Mouse (Mus musculus): Measurements from ENCODE around the gene Mgat4e. TPM values are rescaled to one million over a fixed set of nuclear protein-coding genes. Genes with fewer than 3 reads are reported as not detected.
A peak's percentile ranks its signal among the peaks of the same experiment; 100 is the strongest.

The Mgat4e gene
- polyA plus RNA-seq, 1 experiment from 2014 or later: not detected

GRCm38 (mm10) chr1:134560396-134560795 is 10.9 kb upstream of the Mgat4e start:
- ATAC-seq (ENCODE audit: insufficient number of reproducible peaks, low FRiP score, low TSS enrichment, low read depth) (no peak), DNase-seq (ENCODE audit: low spot score) (no peak)
- Histone ChIP-seq H3K4me2 (ENCODE audit: low read depth, severe bottlenecking) (peak overlapping the region; percentile 63), H3K27ac (replicated peaks; ENCODE audit: low read depth, low read length) (peak overlapping the region; percentile 87), H3K9me3 (ENCODE audit: control insufficient read depth, low read length) (no peaks in the 10 kb centered on the region), H3K4me1 (ENCODE audit: control insufficient read depth, insufficient read depth, low read length) (peaks cover 9% of the 10 kb centered on the region), H3K36me3 (ENCODE audit: control insufficient read depth, insufficient read depth, low read length) (no peaks in the 10 kb centered on the region), H3K9ac (ENCODE audit: low read length) (peak overlapping the region; percentile 99), H3K4me3 (ENCODE audit: low read depth, low read length) (peak overlapping the region; percentile 100), H3K27me3 (ENCODE audit: control insufficient read depth, insufficient read depth, low read length) (no peaks in the 10 kb centered on the region)
- under 1% methylated on average over 46 of the region's 50 CpGs for WGBS

DNA sequence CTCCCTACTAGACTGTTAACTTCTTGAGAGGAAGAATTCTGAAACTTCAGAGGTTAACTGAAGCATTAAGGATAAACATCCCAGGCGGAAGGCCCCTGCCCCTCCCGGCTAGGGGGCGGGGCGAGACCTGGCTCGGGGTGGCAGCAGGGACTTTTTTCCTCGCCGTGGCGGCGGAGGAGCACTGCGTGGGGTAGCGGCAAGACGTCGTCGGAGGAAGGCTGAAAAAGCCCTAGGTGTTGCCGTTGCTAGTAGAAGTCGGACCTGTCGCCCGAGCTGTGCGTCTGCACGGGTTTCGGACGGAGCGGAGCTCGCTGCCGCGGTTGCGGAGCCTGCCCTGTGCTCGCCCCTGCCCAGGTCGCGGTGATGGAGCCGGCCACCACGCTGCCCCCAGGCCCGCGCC is 10.5 kb upstream of the Mgat4e start, which contains the start of gene Kdm5b:
Kdm5b (plus strand) TSS at position 196 of the 400 bp plus-strand sequence.
- peaks cover 9% of the 10 kb centered on the region for H3K4me1 ChIP-seq (ENCODE audit: control insufficient read depth, insufficient read depth, low read length)
- peak within 1 kb of the TSS; percentile 63 for H3K4me2 ChIP-seq (ENCODE audit: low read depth, severe bottlenecking)
- peak; percentile 33; the same call in 1 of the 2 replicates for ATAC-seq (ENCODE audit: insufficient number of reproducible peaks, low FRiP score, low TSS enrichment, low read depth)
- DNase-seq (ENCODE audit: low spot score): peak; percentile 94
- H3K4me3 ChIP-seq (ENCODE audit: low read depth, low read length): peak within 1 kb of the TSS; percentile 100
- peak within 1 kb of the TSS; percentile 99 for H3K9ac ChIP-seq (ENCODE audit: low read length)
- under 1% methylated on average over 30 of the region's 34 CpGs for WGBS
- no peaks in the 10 kb centered on the region for H3K36me3 ChIP-seq (ENCODE audit: control insufficient read depth, insufficient read depth, low read length)
- no peaks in the 10 kb centered on the region for H3K9me3 ChIP-seq (ENCODE audit: control insufficient read depth, low read length)
- H3K27ac ChIP-seq (replicated peaks; ENCODE audit: low read depth, low read length): peak within 1 kb of the TSS; percentile 87
- H3K27me3 ChIP-seq (ENCODE audit: control insufficient read depth, insufficient read depth, low read length): no peaks in the 10 kb centered on the region

- ATAC-seq (ENCODE audit: insufficient number of reproducible peaks, low FRiP score, low TSS enrichment, low read depth) (no peak), DNase-seq (ENCODE audit: low spot score) (no peak)
- Histone ChIP-seq H3K4me2 (ENCODE audit: low read depth, severe bottlenecking) (no peak overlapping the region), H3K36me3 (ENCODE audit: control insufficient read depth, insufficient read depth, low read length) (no peaks in the 10 kb centered on the region), H3K9ac (ENCODE audit: low read length) (no peak overlapping the region), H3K4me1 (ENCODE audit: control insufficient read depth, insufficient read depth, low read length) (peaks cover 9% of the 10 kb centered on the region), H3K4me3 (ENCODE audit: low read depth, low read length) (no peak overlapping the region), H3K27ac (replicated peaks; ENCODE audit: low read depth, low read length) (no peak overlapping the region), H3K27me3 (ENCODE audit: control insufficient read depth, insufficient read depth, low read length) (no peaks in the 10 kb centered on the region), H3K9me3 (ENCODE audit: control insufficient read depth, low read length) (no peaks in the 10 kb centered on the region)
- 82% methylated on average over 3 of the region's 3 CpGs for WGBS
These were observed 9.7 kb upstream of the Mgat4e start for GRCm38 (mm10) chr1:134559226-134559625.

- H3K9ac ChIP-seq (ENCODE audit: low read length): no peak overlapping the region
- H3K9me3 ChIP-seq (ENCODE audit: control insufficient read depth, low read length): no peaks in the 10 kb centered on the region
- H3K27me3 ChIP-seq (ENCODE audit: control insufficient read depth, insufficient read depth, low read length): no peaks in the 10 kb centered on the region
- no peak for ATAC-seq (ENCODE audit: insufficient number of reproducible peaks, low FRiP score, low TSS enrichment, low read depth)
- H3K4me3 ChIP-seq (ENCODE audit: low read depth, low read length): no peak overlapping the region
- no peak overlapping the region for H3K4me2 ChIP-seq (ENCODE audit: low read depth, severe bottlenecking)
- no peaks in the 10 kb centered on the region for H3K36me3 ChIP-seq (ENCODE audit: control insufficient read depth, insufficient read depth, low read length)
- no peak for DNase-seq (ENCODE audit: low spot score)
- peaks cover 9% of the 10 kb centered on the region for H3K4me1 ChIP-seq (ENCODE audit: control insufficient read depth, insufficient read depth, low read length)
- 56% methylated on average over 5 of the region's 5 CpGs for WGBS
- H3K27ac ChIP-seq (replicated peaks; ENCODE audit: low read depth, low read length): no peak overlapping the region
These were observed 9.0 kb upstream of the Mgat4e start for GRCm38 (mm10) chr1:134558511-134558910.

DNA sequence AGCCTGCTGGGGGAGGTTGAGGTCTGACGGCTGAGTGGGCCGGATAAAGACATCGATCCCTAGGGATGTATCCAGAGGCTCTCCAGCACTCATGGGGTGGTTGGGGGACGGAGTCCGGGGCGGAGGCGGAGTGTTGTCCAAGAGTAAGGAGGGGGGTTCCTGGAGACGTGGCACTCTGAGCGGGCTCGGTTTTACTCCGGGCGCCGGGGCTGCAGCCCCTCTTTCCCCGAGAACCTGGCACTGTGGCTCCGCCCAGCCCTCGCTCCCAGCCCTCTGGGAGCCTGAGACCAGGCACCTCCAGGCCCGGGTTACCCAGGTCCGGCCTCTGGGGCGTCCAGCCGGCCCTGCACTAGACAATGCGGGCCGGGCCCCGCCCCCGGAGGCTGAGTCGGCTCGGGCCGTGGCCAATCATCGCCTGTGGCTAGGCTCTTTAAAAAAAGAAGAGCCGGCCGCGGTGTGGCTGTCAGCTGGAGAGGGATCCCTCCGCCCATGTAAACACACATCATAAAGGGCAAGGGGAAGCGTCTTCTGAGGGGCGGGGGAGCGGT is 7.3 kb upstream of the Mgat4e start:
- Histone ChIP-seq H3K4me2 (ENCODE audit: low read depth, severe bottlenecking) (peak overlapping the region; percentile 89), H3K4me1 (ENCODE audit: control insufficient read depth, insufficient read depth, low read length) (peaks cover 5% of the 10 kb centered on the region), H3K4me3 (ENCODE audit: low read depth, low read length) (peak overlapping the region; percentile 63), H3K9ac (ENCODE audit: low read length) (peak overlapping the region; percentile 76), H3K27me3 (ENCODE audit: control insufficient read depth, insufficient read depth, low read length) (no peaks in the 10 kb centered on the region), H3K36me3 (ENCODE audit: control insufficient read depth, insufficient read depth, low read length) (no peaks in the 10 kb centered on the region), H3K27ac (replicated peaks; ENCODE audit: low read depth, low read length) (peak overlapping the region; percentile 88), H3K9me3 (ENCODE audit: control insufficient read depth, low read length) (no peaks in the 10 kb centered on the region)
- DNase-seq (ENCODE audit: low spot score) (peak; percentile 96), ATAC-seq (ENCODE audit: insufficient number of reproducible peaks, low FRiP score, low TSS enrichment, low read depth) (peak; percentile 94)
- 0% methylated on average over 35 of the region's 35 CpGs for WGBS

GRCm38 (mm10) chr1:134555871-134556670 is 6.6 kb upstream of the Mgat4e start:
- peak overlapping the region; percentile 76 for H3K9ac ChIP-seq (ENCODE audit: low read length)
- H3K27ac ChIP-seq (replicated peaks; ENCODE audit: low read depth, low read length): peak overlapping the region; percentile 88
- peak overlapping the region; percentile 89 for H3K4me2 ChIP-seq (ENCODE audit: low read depth, severe bottlenecking)
- peak overlapping the region; percentile 63 for H3K4me3 ChIP-seq (ENCODE audit: low read depth, low read length)
- ATAC-seq (ENCODE audit: insufficient number of reproducible peaks, low FRiP score, low TSS enrichment, low read depth): peak; percentile 46; the same call in 1 of the 2 replicates
- no peaks in the 10 kb centered on the region for H3K36me3 ChIP-seq (ENCODE audit: control insufficient read depth, insufficient read depth, low read length)
- WGBS: under 1% methylated on average over 46 of the region's 46 CpGs
- H3K27me3 ChIP-seq (ENCODE audit: control insufficient read depth, insufficient read depth, low read length): no peaks in the 10 kb centered on the region
- H3K9me3 ChIP-seq (ENCODE audit: control insufficient read depth, low read length): no peaks in the 10 kb centered on the region
- peaks cover 5% of the 10 kb centered on the region for H3K4me1 ChIP-seq (ENCODE audit: control insufficient read depth, insufficient read depth, low read length)
- DNase-seq (ENCODE audit: low spot score): no peak

- Histone ChIP-seq H3K9ac (ENCODE audit: low read length) (no peak overlapping the region), H3K4me3 (ENCODE audit: low read depth, low read length) (no peak overlapping the region), H3K9me3 (ENCODE audit: control insufficient read depth, low read length) (no peaks in the 10 kb centered on the region), H3K4me1 (ENCODE audit: control insufficient read depth, insufficient read depth, low read length) (peaks cover 5% of the 10 kb centered on the region), H3K4me2 (ENCODE audit: low read depth, severe bottlenecking) (peak overlapping the region; percentile 89; the same call in 1 of the 2 replicates), H3K36me3 (ENCODE audit: control insufficient read depth, insufficient read depth, low read length) (no peaks in the 10 kb centered on the region), H3K27ac (replicated peaks; ENCODE audit: low read depth, low read length) (no peak overlapping the region), H3K27me3 (ENCODE audit: control insufficient read depth, insufficient read depth, low read length) (no peaks in the 10 kb centered on the region)
- 21% methylated on average over 13 of the region's 13 CpGs for WGBS
- ATAC-seq (ENCODE audit: insufficient number of reproducible peaks, low FRiP score, low TSS enrichment, low read depth) (no peak), DNase-seq (ENCODE audit: low spot score) (peak; percentile 23)
These were observed 5.9 kb upstream of the Mgat4e start for GRCm38 (mm10) chr1:134555240-134555870.

GRCm38 (mm10) chr1:134552396-134552795 is 2.9 kb upstream of the Mgat4e start:
- Histone ChIP-seq H3K27me3 (ENCODE audit: control insufficient read depth, insufficient read depth, low read length) (no peaks in the 10 kb centered on the region), H3K4me1 (ENCODE audit: control insufficient read depth, insufficient read depth, low read length) (peaks cover 5% of the 10 kb centered on the region), H3K36me3 (ENCODE audit: control insufficient read depth, insufficient read depth, low read length) (no peaks in the 10 kb centered on the region), H3K4me2 (ENCODE audit: low read depth, severe bottlenecking) (no peak overlapping the region), H3K27ac (replicated peaks; ENCODE audit: low read depth, low read length) (no peak overlapping the region), H3K9me3 (ENCODE audit: control insufficient read depth, low read length) (no peaks in the 10 kb centered on the region), H3K9ac (ENCODE audit: low read length) (no peak overlapping the region), H3K4me3 (ENCODE audit: low read depth, low read length) (no peak overlapping the region)
- DNase-seq (ENCODE audit: low spot score) (no peak), ATAC-seq (ENCODE audit: insufficient number of reproducible peaks, low FRiP score, low TSS enrichment, low read depth) (no peak)
- 70% methylated on average over 3 of the region's 3 CpGs for WGBS
